Mouse (Mus musculus): ENCODE measurements at regions not wholly inside any gene's neighbourhood (a gene's known extent, or its start where the extent isn't known, plus 50 kb on each side); places are given as distances from the start of the nearest gene placed in this dataset.

DNA sequence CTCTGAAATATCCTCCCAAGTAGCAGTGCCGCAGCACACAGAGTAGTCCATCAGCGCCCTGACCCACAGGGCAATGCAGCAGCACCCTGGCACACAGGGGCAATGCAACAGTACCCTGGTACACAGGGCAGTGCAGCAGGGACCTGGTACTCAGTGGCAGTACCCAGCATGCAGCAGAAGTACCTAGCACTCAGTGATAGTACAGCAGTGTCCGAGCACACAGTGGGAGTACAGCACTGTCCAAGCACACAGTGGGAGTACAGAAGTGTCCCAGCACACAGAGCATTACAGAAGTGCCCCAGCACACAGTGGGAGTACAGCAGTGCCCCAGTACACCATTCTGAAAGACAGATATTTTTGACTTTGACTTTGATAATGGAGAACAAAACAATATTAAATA lies 186.0 kb upstream of the Fam84a start:
- no peak for TF ChIP-seq POLR2A (IDR thresholded peaks at IDR 0.05; ENCODE audit: borderline replicate concordance, extremely low read depth, insufficient read depth, insufficient read length)
- H3K36me3 ChIP-seq (ENCODE audit: control insufficient read depth, insufficient read depth, low read length): no peaks in the 10 kb centered on the region
- H3K9ac ChIP-seq (ENCODE audit: low read depth, low read length, severe bottlenecking): no peak overlapping the region
- WGBS: 67% methylated on average over 3 of the region's 3 CpGs
- H3K4me2 ChIP-seq (replicated peaks; ENCODE audit: low read depth, low read length, severe bottlenecking): no peak overlapping the region
- no peaks in the 10 kb centered on the region for H3K4me1 ChIP-seq (ENCODE audit: control insufficient read depth, insufficient read depth, low read length)
- H3K4me3 ChIP-seq (replicated peaks; ENCODE audit: low read length): no peak overlapping the region
- H3K27me3 ChIP-seq (ENCODE audit: control insufficient read depth, insufficient read depth, low read length): no peaks in the 10 kb centered on the region
- no peak overlapping the region for H3K27ac ChIP-seq (replicated peaks; ENCODE audit: low read depth, low read length)
- DNase-seq (ENCODE audit: low spot score): no peak
- no peaks in the 10 kb centered on the region for H3K9me3 ChIP-seq (ENCODE audit: control insufficient read depth, low read length)
- ATAC-seq (ENCODE audit: low FRiP score, low read depth): no peak

DNA sequence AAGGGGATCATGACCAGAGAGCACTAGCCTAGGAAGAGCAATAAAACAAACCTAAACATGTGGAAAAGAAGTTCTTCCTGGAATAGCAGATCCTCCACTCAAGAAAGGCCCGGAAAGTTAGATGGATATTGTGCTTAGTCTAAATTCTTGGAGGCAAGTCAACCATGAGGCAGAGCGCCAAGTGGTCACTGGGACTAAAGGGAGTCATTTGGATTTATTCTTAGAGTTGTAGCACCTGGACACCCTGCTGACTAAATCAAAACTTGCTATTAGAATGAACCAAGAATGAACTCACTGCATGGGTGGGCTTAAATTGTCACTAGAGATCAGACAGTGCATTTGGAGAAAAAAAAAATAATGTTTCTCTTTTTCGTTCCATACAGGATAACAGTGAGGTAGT lies 166.8 kb upstream of the Fam84a start:
- ATAC-seq (ENCODE audit: low FRiP score, low read depth): peak; percentile 50; the same call in 1 of the 2 replicates
- no peak overlapping the region for H3K9ac ChIP-seq (ENCODE audit: low read depth, low read length, severe bottlenecking)
- 78% methylated on average over 3 of the region's 3 CpGs for WGBS

GRCm38 (mm10) chr12:14316392-14316791 lies 164.5 kb upstream of the Fam84a start:
- no peaks in the 10 kb centered on the region for H3K27me3 ChIP-seq (ENCODE audit: control insufficient read depth, insufficient read depth, low read length)
- WGBS: 77% methylated on average over 2 of the region's 2 CpGs
- H3K9ac ChIP-seq (ENCODE audit: low read depth, low read length, severe bottlenecking): no peak overlapping the region
- no peak for TF ChIP-seq POLR2A (IDR thresholded peaks at IDR 0.05; ENCODE audit: borderline replicate concordance, extremely low read depth, insufficient read depth, insufficient read length)
- no peaks in the 10 kb centered on the region for H3K9me3 ChIP-seq (ENCODE audit: control insufficient read depth, low read length)
- no peak for ATAC-seq (ENCODE audit: low FRiP score, low read depth)
- H3K4me3 ChIP-seq (replicated peaks; ENCODE audit: low read length): no peak overlapping the region
- DNase-seq (ENCODE audit: low spot score): no peak
- H3K36me3 ChIP-seq (ENCODE audit: control insufficient read depth, insufficient read depth, low read length): no peaks in the 10 kb centered on the region
- H3K27ac ChIP-seq (replicated peaks; ENCODE audit: low read depth, low read length): no peak overlapping the region
- H3K4me2 ChIP-seq (replicated peaks; ENCODE audit: low read depth, low read length, severe bottlenecking): no peak overlapping the region
- no peaks in the 10 kb centered on the region for H3K4me1 ChIP-seq (ENCODE audit: control insufficient read depth, insufficient read depth, low read length)

More for the DNA sequence above, 166.8 kb upstream of the Fam84a start:
- Histone ChIP-seq H3K4me2 (replicated peaks; ENCODE audit: low read depth, low read length, severe bottlenecking) (no peak overlapping the region), H3K36me3 (ENCODE audit: control insufficient read depth, insufficient read depth, low read length) (no peaks in the 10 kb centered on the region), H3K4me1 (ENCODE audit: control insufficient read depth, insufficient read depth, low read length) (no peaks in the 10 kb centered on the region), H3K27me3 (ENCODE audit: control insufficient read depth, insufficient read depth, low read length) (no peaks in the 10 kb centered on the region), H3K9me3 (ENCODE audit: control insufficient read depth, low read length) (no peaks in the 10 kb centered on the region), H3K27ac (replicated peaks; ENCODE audit: low read depth, low read length) (no peak overlapping the region), H3K4me3 (replicated peaks; ENCODE audit: low read length) (no peak overlapping the region)
- no peak for TF ChIP-seq POLR2A (IDR thresholded peaks at IDR 0.05; ENCODE audit: borderline replicate concordance, extremely low read depth, insufficient read depth, insufficient read length)
- DNase-seq (ENCODE audit: low spot score): peak; percentile 53

- H3K27me3 ChIP-seq (ENCODE audit: control insufficient read depth, insufficient read depth, low read length): no peaks in the 10 kb centered on the region
- no peak overlapping the region for H3K4me2 ChIP-seq (replicated peaks; ENCODE audit: low read depth, low read length, severe bottlenecking)
- DNase-seq (ENCODE audit: low spot score) (peak; percentile 52), ATAC-seq (ENCODE audit: low FRiP score, low read depth) (no peak)
- no peak overlapping the region for H3K27ac ChIP-seq (replicated peaks; ENCODE audit: low read depth, low read length)
- no peaks in the 10 kb centered on the region for H3K4me1 ChIP-seq (ENCODE audit: control insufficient read depth, insufficient read depth, low read length)
- 67% methylated on average over 5 of the region's 5 CpGs for WGBS
- no peaks in the 10 kb centered on the region for H3K36me3 ChIP-seq (ENCODE audit: control insufficient read depth, insufficient read depth, low read length)
- H3K9ac ChIP-seq (ENCODE audit: low read depth, low read length, severe bottlenecking): no peak overlapping the region
- H3K9me3 ChIP-seq (ENCODE audit: control insufficient read depth, low read length): no peaks in the 10 kb centered on the region
- no peak overlapping the region for H3K4me3 ChIP-seq (replicated peaks; ENCODE audit: low read length)
- TF ChIP-seq POLR2A (IDR thresholded peaks at IDR 0.05; ENCODE audit: borderline replicate concordance, extremely low read depth, insufficient read depth, insufficient read length): no peak
These were observed 163.9 kb upstream of the Fam84a start for GRCm38 (mm10) chr12:14315780-14316179.

DNA sequence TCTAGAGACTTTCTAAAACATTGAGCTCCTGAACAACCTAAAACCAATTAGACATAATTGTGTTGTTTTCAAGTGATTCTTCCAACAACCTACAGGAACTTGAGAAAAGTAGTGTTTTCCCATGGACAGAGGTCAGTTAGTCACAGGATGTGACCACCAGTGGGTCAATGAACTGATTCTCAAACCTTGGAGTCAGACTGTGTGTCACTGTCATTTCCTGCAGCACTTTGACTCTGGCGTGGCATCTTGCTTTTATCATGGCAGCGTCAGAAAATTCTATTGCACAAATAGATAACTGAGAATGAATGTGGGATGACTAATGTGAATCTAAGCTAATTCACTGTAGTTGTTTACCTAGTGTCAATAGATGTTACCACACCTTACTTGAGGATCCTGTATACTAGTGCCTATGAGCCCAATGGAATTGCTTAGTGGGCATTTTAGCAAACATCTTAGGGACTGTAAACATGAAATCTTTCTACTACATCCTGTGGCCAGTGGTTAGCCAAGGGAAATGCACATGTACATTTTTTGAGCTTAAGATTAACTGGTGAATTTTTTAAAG lies 150.6 kb upstream of the Fam84a start:
- TF ChIP-seq POLR2A (IDR thresholded peaks at IDR 0.05; ENCODE audit: borderline replicate concordance, extremely low read depth, insufficient read depth, insufficient read length): no peak
- Histone ChIP-seq H3K36me3 (ENCODE audit: control insufficient read depth, insufficient read depth, low read length) (no peaks in the 10 kb centered on the region), H3K4me3 (replicated peaks; ENCODE audit: low read length) (no peak overlapping the region), H3K27me3 (ENCODE audit: control insufficient read depth, insufficient read depth, low read length) (no peaks in the 10 kb centered on the region), H3K4me2 (replicated peaks; ENCODE audit: low read depth, low read length, severe bottlenecking) (no peak overlapping the region), H3K9ac (ENCODE audit: low read depth, low read length, severe bottlenecking) (no peak overlapping the region), H3K4me1 (ENCODE audit: control insufficient read depth, insufficient read depth, low read length) (no peaks in the 10 kb centered on the region), H3K27ac (replicated peaks; ENCODE audit: low read depth, low read length) (no peak overlapping the region), H3K9me3 (ENCODE audit: control insufficient read depth, low read length) (no peaks in the 10 kb centered on the region)
- no peak for DNase-seq (ENCODE audit: low spot score)
- ATAC-seq (ENCODE audit: low FRiP score, low read depth): no peak
- 79% methylated on average over 2 of the region's 2 CpGs for WGBS

Measured in limb, embryonic 14.5 days (tissue).